Mouse (Mus musculus) heart, embryonic 11.5 days (tissue): ENCODE measurements around the gene Nfat5. TPM values are rescaled to one million over a fixed set of nuclear protein-coding genes. Genes with fewer than 3 reads are reported as not detected.

Source experiments
- ATAC-seq: fragments of 200-750 bp; cut with Nextera tagmentation; replicated peaks from 2 replicates; pipeline ENCODE4 v1.8.0; 2017; ENCODE audit warnings: moderate library complexity; ENCODE audit not compliant: insufficient number of reproducible peaks, low FRiP score, low TSS enrichment
- H3K27ac ChIP-seq: fragments of 300-500 bp; sonication (generic); 2 replicates; pipeline ENCODE4 v1.5.1; 2014; ENCODE audit warnings: mild to moderate bottlenecking, low read depth, low read length
- H3K27me3 ChIP-seq: fragments of 300-500 bp; sonication (generic); 2 replicates; pipeline ENCODE4 v1.6.1; 2014; ENCODE audit warnings: mild to moderate bottlenecking, low read length, mixed read lengths; ENCODE audit not compliant: control insufficient read depth, insufficient read depth
- H3K36me3 ChIP-seq: fragments of 300-500 bp; sonication (generic); 2 replicates; pipeline ENCODE4 v1.6.1; 2014; ENCODE audit warnings: mild to moderate bottlenecking, low read length, moderate library complexity, mixed read lengths; ENCODE audit not compliant: control insufficient read depth, insufficient read depth
- H3K4me1 ChIP-seq: fragments of 300-500 bp; sonication (generic); 2 replicates; pipeline ENCODE4 v1.6.1; 2014; ENCODE audit warnings: low read length; ENCODE audit not compliant: control insufficient read depth, insufficient read depth
- H3K4me2 ChIP-seq: fragments of 300-500 bp; sonication (generic); 2 replicates; pipeline ENCODE4 v1.6.1; 2014; ENCODE audit warnings: mild to moderate bottlenecking, moderate library complexity
- H3K4me3 ChIP-seq: fragments of 300-500 bp; sonication (generic); 2 replicates; pipeline ENCODE4 v1.5.1; 2014; ENCODE audit warnings: low read depth, low read length
- H3K9ac ChIP-seq: fragments of 300-500 bp; sonication (generic); 2 replicates; pipeline ENCODE4 v1.6.1; 2014; ENCODE audit warnings: mild to moderate bottlenecking, low read depth, low read length, moderate library complexity
- H3K9me3 ChIP-seq: fragments of 300-500 bp; sonication (generic); replicated peaks from 2 replicates; pipeline ENCODE4 v1.6.1; 2016; ENCODE audit warnings: low read length; ENCODE audit not compliant: control insufficient read depth
- WGBS: fragments of 180-500 bp; shearing (Covaris S2); extraction: QIAGEN DNeasy Blood & Tissue Kit; methylation state at CpG from one replicate; pipeline ENCODE4 v1.1.7; 2014; ENCODE audit not compliant: insufficient replicate concordance; 5-methylcytosine and 5-hydroxymethylcytosine counted together
- polyA plus RNA-seq: library from polyadenylated mRNA; unstranded; fragments of >200 nt; fragmentation: Nextera tagmentation; extraction: Ambion mirVana; gene quantifications from 2 replicates; pipeline ENCODE4 v1.2.1, GENCODE M21; 2014

Nfat5 gene
- polyA plus RNA-seq, 1 experiment from 2014 or later: 12.2 TPM

GRCm38 (mm10) chr8:107277323-107277883 lies 15.9 kb upstream of the Nfat5 start:
- no peaks in the 10 kb centered on the region for H3K4me1 ChIP-seq
- no peaks in the 10 kb centered on the region for H3K36me3 ChIP-seq
- no peaks in the 10 kb centered on the region for H3K9me3 ChIP-seq
- H3K27ac ChIP-seq: no peak overlapping the region
- no peaks in the 10 kb centered on the region for H3K27me3 ChIP-seq
- H3K4me2 ChIP-seq: no peak overlapping the region
- H3K9ac ChIP-seq: no peak overlapping the region
- WGBS: 62% methylated on average over 5 of the region's 5 CpGs
- no peak overlapping the region for H3K4me3 ChIP-seq
- no peak for ATAC-seq

GRCm38 (mm10) chr8:107278571-107278970 lies 14.7 kb upstream of the Nfat5 start:
- Histone ChIP-seq H3K27ac (no peak overlapping the region), H3K9me3 (no peaks in the 10 kb centered on the region), H3K4me2 (no peak overlapping the region), H3K4me1 (no peaks in the 10 kb centered on the region), H3K27me3 (no peaks in the 10 kb centered on the region), H3K36me3 (no peaks in the 10 kb centered on the region), H3K4me3 (no peak overlapping the region), H3K9ac (no peak overlapping the region)
- no peak for ATAC-seq
- 79% methylated on average over 1 of the region's 1 CpGs for WGBS

GRCm38 (mm10) chr8:107286686-107287085 lies 6.6 kb upstream of the Nfat5 start:
- 72% methylated on average over 9 of the region's 9 CpGs for WGBS
- H3K27ac ChIP-seq: no peak overlapping the region
- H3K27me3 ChIP-seq: no peaks in the 10 kb centered on the region
- H3K4me1 ChIP-seq: no peaks in the 10 kb centered on the region
- no peak overlapping the region for H3K9ac ChIP-seq
- H3K4me3 ChIP-seq: no peak overlapping the region
- H3K4me2 ChIP-seq: no peak overlapping the region
- H3K36me3 ChIP-seq: no peaks in the 10 kb centered on the region
- no peaks in the 10 kb centered on the region for H3K9me3 ChIP-seq
- ATAC-seq: no peak

- Histone ChIP-seq H3K4me3 (no peak overlapping the region), H3K4me2 (no peak overlapping the region), H3K36me3 (no peaks in the 10 kb centered on the region), H3K9me3 (no peaks in the 10 kb centered on the region), H3K4me1 (0 out of 2 replicates have a peak, but pooled peaks cover 1% of the 10 kb centered on the region), H3K27me3 (no peaks in the 10 kb centered on the region), H3K27ac (no peak overlapping the region), H3K9ac (no peak overlapping the region)
- WGBS: 71% methylated on average over 5 of the region's 5 CpGs
- no peak for ATAC-seq
Observed at GRCm38 (mm10) chr8:107287522-107287921, 5.7 kb upstream of the Nfat5 start.

GRCm38 (mm10) chr8:107291171-107291601 lies 2.1 kb upstream of the Nfat5 start:
- H3K4me3 ChIP-seq: no peak overlapping the region
- H3K27ac ChIP-seq: no peak overlapping the region
- H3K9me3 ChIP-seq: no peaks in the 10 kb centered on the region
- peaks cover 9% of the 10 kb centered on the region; the same call in 1 of the 2 replicates for H3K4me1 ChIP-seq
- 71% methylated on average over 4 of the region's 4 CpGs for WGBS
- no peaks in the 10 kb centered on the region for H3K27me3 ChIP-seq
- H3K36me3 ChIP-seq: no peaks in the 10 kb centered on the region
- no peak overlapping the region for H3K4me2 ChIP-seq
- no peak for ATAC-seq
- H3K9ac ChIP-seq: no peak overlapping the region

GRCm38 (mm10) chr8:107292119-107292927 lies 947 bp upstream of the Nfat5 start:
- ATAC-seq: 0 out of 2 replicates have a peak, but pooled peaks have one; percentile 19
- H3K4me3 ChIP-seq: peak overlapping the region; percentile 98
- H3K27ac ChIP-seq: peak overlapping the region; percentile 98
- 61% methylated on average over 18 of the region's 18 CpGs for WGBS
- no peaks in the 10 kb centered on the region for H3K27me3 ChIP-seq
- H3K9ac ChIP-seq: peak overlapping the region; percentile 78; the same call in 1 of the 2 replicates
- peak overlapping the region; percentile 71 for H3K4me2 ChIP-seq
- H3K36me3 ChIP-seq: no peaks in the 10 kb centered on the region
- no peaks in the 10 kb centered on the region for H3K9me3 ChIP-seq
- H3K4me1 ChIP-seq: peaks cover 9% of the 10 kb centered on the region; the same call in 1 of the 2 replicates

GRCm38 (mm10) chr8:107293641-107294628 lies 665 bp downstream of the Nfat5 start:
- peaks cover 9% of the 10 kb centered on the region; the same call in 1 of the 2 replicates for H3K4me1 ChIP-seq
- H3K36me3 ChIP-seq: no peaks in the 10 kb centered on the region
- peak; percentile 50 for ATAC-seq
- peak overlapping the region; percentile 97 for H3K9ac ChIP-seq
- under 1% methylated on average over 54 of the region's 98 CpGs for WGBS
- peak overlapping the region; percentile 98 for H3K4me3 ChIP-seq
- H3K9me3 ChIP-seq: no peaks in the 10 kb centered on the region
- peak overlapping the region; percentile 98 for H3K27ac ChIP-seq
- no peaks in the 10 kb centered on the region for H3K27me3 ChIP-seq
- H3K4me2 ChIP-seq: peak overlapping the region; percentile 77

GRCm38 (mm10) chr8:107295450-107295849 lies 2.2 kb downstream of the Nfat5 start:
- H3K4me3 ChIP-seq: no peak overlapping the region
- 88% methylated on average over 1 of the region's 1 CpGs for WGBS

More at GRCm38 (mm10) chr8:107295450-107295849, 2.2 kb downstream of the Nfat5 start:
- Histone ChIP-seq H3K36me3 (0 out of 2 replicates have a peak, but pooled peaks cover 3% of the 10 kb centered on the region), H3K4me2 (peak overlapping the region; percentile 37), H3K9ac (no peak overlapping the region), H3K27me3 (no peaks in the 10 kb centered on the region), H3K4me1 (peaks cover 9% of the 10 kb centered on the region; the same call in 1 of the 2 replicates), H3K27ac (no peak overlapping the region), H3K9me3 (no peaks in the 10 kb centered on the region)
- ATAC-seq: no peak
